Mouse (Mus musculus): Measurements from ENCODE around the gene Cep89.

The Cep89 gene

GRCm38 (mm10) chr7:35485126-35485525 is 88.3 kb downstream of the Cep89 start:
- no peak for DNase-seq (ENCODE audit: low read depth, low spot score)

GRCm38 (mm10) chr7:35486553-35486952 is 89.7 kb downstream of the Cep89 start:
- DNase-seq (ENCODE audit: low read depth, low spot score): no peak
